Mouse (Mus musculus): ENCODE results near the gene Ip6k3. TPM values are rescaled to one million over a fixed set of nuclear protein-coding genes. Genes with fewer than 3 reads are reported as not detected.

Gene Ip6k3
- total RNA-seq, 1 experiment, result 0.27 TPM

DNA sequence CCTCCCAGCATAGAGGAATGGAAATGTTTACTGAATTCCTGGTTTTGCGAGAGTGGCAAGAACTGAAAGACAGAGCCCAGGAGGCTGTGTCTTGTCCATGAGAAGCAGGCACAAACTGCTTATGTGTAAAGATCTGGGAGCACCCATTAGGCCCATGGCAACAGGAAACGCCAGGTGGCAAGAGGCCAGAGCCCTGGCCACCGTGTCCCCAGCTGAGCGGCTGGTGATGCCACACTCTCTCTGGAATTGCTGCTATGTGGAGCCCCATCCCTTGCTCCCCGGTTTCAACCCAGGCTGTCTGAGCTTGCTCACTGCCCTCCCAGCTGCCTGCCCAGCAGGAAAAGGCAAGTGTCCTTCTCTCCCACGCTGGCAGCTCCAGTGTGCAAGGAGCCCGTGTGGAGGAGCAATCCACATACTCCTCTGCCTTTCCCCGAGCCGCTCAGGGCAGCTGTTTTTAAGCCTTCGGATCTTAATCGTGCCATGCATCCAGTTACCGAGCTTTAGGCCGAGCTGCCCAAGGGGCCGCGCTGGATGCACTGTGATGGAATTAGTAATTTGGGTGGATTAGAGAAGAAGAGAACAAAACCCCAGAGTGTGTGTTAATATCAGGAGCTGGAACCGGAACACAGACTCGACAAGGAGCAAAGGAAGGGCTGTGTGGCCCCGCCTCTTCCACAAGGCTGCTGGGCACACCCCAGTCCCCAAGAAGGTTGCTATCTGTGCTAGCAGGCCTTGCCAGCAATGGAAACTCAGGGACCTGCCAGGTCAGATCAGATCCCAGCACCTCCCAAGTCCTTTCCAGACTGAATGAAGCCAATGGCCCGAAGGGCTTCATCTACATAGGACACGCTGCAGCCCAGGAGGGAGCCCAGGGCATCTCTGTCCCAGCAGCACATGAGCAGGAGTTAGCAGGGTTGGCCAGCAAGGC lies 26.9 kb upstream of the Ip6k3 start:
- H3K4me1 ChIP-seq (ENCODE audit: control insufficient read depth in 2 of 2, insufficient read depth in 2 of 2, low read length in 2 of 2, poor library complexity in 1 of 2), result peaks cover 0 to 2% of the 10 kb centered on the region in 2 experiments; a peak in 1 of 4 replicates
- no peak for DNase-seq (ENCODE audit: low read depth, low spot score)

DNA sequence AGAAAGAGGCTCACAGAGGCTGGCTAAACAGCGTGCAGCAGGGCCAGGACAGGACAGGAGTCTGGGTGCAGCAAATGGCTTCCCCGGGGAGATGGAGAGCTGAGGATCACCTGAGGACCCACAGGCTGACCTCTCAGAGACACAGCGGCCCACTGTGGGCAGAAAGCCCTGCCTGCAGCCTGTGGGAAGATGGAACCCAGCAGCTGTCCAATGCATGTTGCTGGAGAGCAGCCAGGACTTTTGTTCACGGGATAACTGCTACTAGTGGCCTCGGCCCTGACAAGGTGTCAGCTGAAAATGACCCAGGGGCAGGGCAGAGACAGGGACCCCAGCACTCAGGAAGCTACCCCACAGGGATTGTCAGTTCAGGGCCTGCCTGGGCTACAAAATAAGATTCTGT lies 24.2 kb upstream of the Ip6k3 start:
- Histone ChIP-seq H3K4me1 (ENCODE audit: control insufficient read depth in 2 of 2, insufficient read depth in 2 of 2, low read length in 2 of 2, poor library complexity in 1 of 2) (peaks cover 0 to 2% of the 10 kb centered on the region in 2 experiments; a peak in 1 of 4 replicates), H3K9me3 (ENCODE audit: control insufficient read depth, insufficient read depth, low read depth, low read length) (no peaks in the 10 kb centered on the region), H3K4me3 (ENCODE audit: insufficient read depth in 1 of 2, low read depth in 1 of 2, low read length in 2 of 2, poor library complexity in 1 of 2, severe bottlenecking in 1 of 2) (no peak overlapping the region), H3K27ac (ENCODE audit: insufficient read depth, low read depth, low read length, poor library complexity, severe bottlenecking) (no peak overlapping the region), H3K36me3 (ENCODE audit: control insufficient read depth, insufficient read depth, low read length, poor library complexity, severe bottlenecking) (peaks cover 30% of the 10 kb centered on the region; the same call in 1 of the 2 replicates), H3K9ac (ENCODE audit: insufficient read depth, low read depth, low read length, poor library complexity, severe bottlenecking) (no peak overlapping the region)
- in situ Hi-C loops (cut with MboI; ENCODE audit: low sequenced_read_pairs in 2 of 2, unreplicated experiment in 2 of 2), result loop anchor here in 1 of 2 experiments (25.0 kb wide), 1 partner anchor 320 kb away; the partner anchor contains the start of gene Grm4
- TF ChIP-seq ZNF384 (IDR thresholded peaks at IDR 0.05; ENCODE audit: low read depth, low read length) (no peak), ZC3H11A (IDR thresholded peaks at IDR 0.05; ENCODE audit: borderline replicate concordance, low read depth, low read length) (no peak), MAFK (IDR thresholded peaks at IDR 0.05; ENCODE audit: insufficient read depth, low read depth, low read length) (no peak), CHD2 (IDR thresholded peaks at IDR 0.05; ENCODE audit: low read depth, low read length) (no peak), HCFC1 (IDR thresholded peaks at IDR 0.05; ENCODE audit: borderline replicate concordance, insufficient read depth, low read length) (no peak)
- DNase-seq (ENCODE audit: low read depth, low spot score), result no peak

More for the DNA sequence above, 26.9 kb upstream of the Ip6k3 start:
- Histone ChIP-seq H3K27ac (ENCODE audit: insufficient read depth, low read depth, low read length, poor library complexity, severe bottlenecking) (no peak overlapping the region), H3K9ac (ENCODE audit: insufficient read depth, low read depth, low read length, poor library complexity, severe bottlenecking) (no peak overlapping the region), H3K36me3 (ENCODE audit: control insufficient read depth, insufficient read depth, low read length, poor library complexity, severe bottlenecking) (peaks cover 35% of the 10 kb centered on the region; the same call in 1 of the 2 replicates), H3K9me3 (ENCODE audit: control insufficient read depth, insufficient read depth, low read depth, low read length) (no peaks in the 10 kb centered on the region), H3K4me3 (ENCODE audit: insufficient read depth in 1 of 2, low read depth in 1 of 2, low read length in 2 of 2, poor library complexity in 1 of 2, severe bottlenecking in 1 of 2) (no peak overlapping the region)
- in situ Hi-C loops (cut with MboI; ENCODE audit: low sequenced_read_pairs in 2 of 2, unreplicated experiment in 2 of 2), result loop anchor here in 1 of 2 experiments (25.0 kb wide), 1 partner anchor 318 kb away; the partner anchor contains the start of gene Grm4
- TF ChIP-seq MAFK (IDR thresholded peaks at IDR 0.05; ENCODE audit: insufficient read depth, low read depth, low read length) (no peak), ZC3H11A (IDR thresholded peaks at IDR 0.05; ENCODE audit: borderline replicate concordance, low read depth, low read length) (no peak), ZNF384 (IDR thresholded peaks at IDR 0.05; ENCODE audit: low read depth, low read length) (no peak), HCFC1 (IDR thresholded peaks at IDR 0.05; ENCODE audit: borderline replicate concordance, insufficient read depth, low read length) (no peak), CHD2 (IDR thresholded peaks at IDR 0.05; ENCODE audit: low read depth, low read length) (no peak)

DNA sequence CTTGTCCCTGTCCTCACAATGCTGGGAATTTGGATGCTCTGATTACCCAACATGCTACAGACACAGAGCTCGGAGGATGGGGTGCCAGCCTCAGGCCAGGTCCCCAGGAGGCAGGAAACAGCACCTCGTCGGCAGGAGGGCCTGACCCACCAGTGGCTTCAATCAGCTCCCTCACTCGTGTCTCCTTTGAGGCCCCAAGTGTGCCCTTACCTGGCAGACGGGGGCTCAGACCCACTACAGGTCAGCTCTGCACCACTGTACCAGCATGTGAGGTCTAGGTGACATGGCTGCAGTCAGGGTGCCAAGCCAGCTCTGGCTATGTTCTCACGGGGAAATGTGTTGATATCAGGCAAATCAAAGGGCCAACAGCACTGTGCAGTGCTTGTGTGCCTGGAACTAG lies 23.6 kb upstream of the Ip6k3 start:
- in situ Hi-C loops (cut with MboI; ENCODE audit: low sequenced_read_pairs in 2 of 2, unreplicated experiment in 2 of 2), result loop anchor here in 1 of 2 experiments (25.0 kb wide), 1 partner anchor 321 kb away; the partner anchor contains the start of gene Grm4
- Histone ChIP-seq H3K4me1 (ENCODE audit: control insufficient read depth in 2 of 2, insufficient read depth in 2 of 2, low read length in 2 of 2, poor library complexity in 1 of 2) (peaks cover 0 to 2% of the 10 kb centered on the region in 2 experiments; a peak in 1 of 4 replicates), H3K9me3 (ENCODE audit: control insufficient read depth, insufficient read depth, low read depth, low read length) (no peaks in the 10 kb centered on the region), H3K27ac (ENCODE audit: insufficient read depth, low read depth, low read length, poor library complexity, severe bottlenecking) (no peak overlapping the region), H3K4me3 (ENCODE audit: insufficient read depth in 1 of 2, low read depth in 1 of 2, low read length in 2 of 2, poor library complexity in 1 of 2, severe bottlenecking in 1 of 2) (no peak overlapping the region), H3K9ac (ENCODE audit: insufficient read depth, low read depth, low read length, poor library complexity, severe bottlenecking) (no peak overlapping the region), H3K36me3 (ENCODE audit: control insufficient read depth, insufficient read depth, low read length, poor library complexity, severe bottlenecking) (peaks cover 30% of the 10 kb centered on the region; the same call in 1 of the 2 replicates)
- DNase-seq (ENCODE audit: low read depth, low spot score), result no peak
- TF ChIP-seq HCFC1 (IDR thresholded peaks at IDR 0.05; ENCODE audit: borderline replicate concordance, insufficient read depth, low read length) (no peak), ZNF384 (IDR thresholded peaks at IDR 0.05; ENCODE audit: low read depth, low read length) (no peak), CHD2 (IDR thresholded peaks at IDR 0.05; ENCODE audit: low read depth, low read length) (no peak), MAFK (IDR thresholded peaks at IDR 0.05; ENCODE audit: insufficient read depth, low read depth, low read length) (no peak), ZC3H11A (IDR thresholded peaks at IDR 0.05; ENCODE audit: borderline replicate concordance, low read depth, low read length) (no peak)

DNA sequence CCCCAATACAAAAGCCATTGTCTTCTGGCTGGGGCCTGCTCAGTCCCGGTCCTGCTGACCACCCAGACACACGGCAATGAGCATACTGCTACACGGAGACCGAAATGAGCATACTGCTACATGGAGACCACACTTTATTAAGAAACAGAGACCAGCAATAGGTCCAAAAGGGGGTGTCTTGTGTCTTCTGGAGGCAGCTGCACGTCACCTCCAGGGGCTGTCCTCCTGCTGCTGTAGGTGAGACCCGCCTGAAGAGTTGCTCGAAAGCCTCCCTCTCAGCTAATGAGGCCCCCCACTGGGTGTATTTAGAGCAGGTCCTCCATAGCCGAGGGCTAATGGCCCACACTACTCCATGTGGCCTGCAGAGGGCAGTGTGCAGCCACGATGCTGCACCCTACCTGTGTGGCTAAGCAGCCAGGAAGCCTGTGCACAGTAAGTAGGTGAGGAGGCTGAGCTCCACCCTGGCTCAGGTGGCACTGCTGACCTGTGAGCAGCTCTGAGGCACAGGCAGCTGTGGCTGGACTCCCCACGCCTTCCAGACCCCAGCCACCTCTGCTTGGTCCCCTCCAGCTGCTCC lies 22.1 kb upstream of the Ip6k3 start:
- Histone ChIP-seq H3K36me3 (ENCODE audit: control insufficient read depth, insufficient read depth, low read length, poor library complexity, severe bottlenecking) (peaks cover 30% of the 10 kb centered on the region; the same call in 1 of the 2 replicates), H3K4me1 (ENCODE audit: control insufficient read depth in 2 of 2, insufficient read depth in 2 of 2, low read length in 2 of 2, poor library complexity in 1 of 2) (peaks cover 0 to 2% of the 10 kb centered on the region in 2 experiments; a peak in 1 of 4 replicates), H3K4me3 (ENCODE audit: insufficient read depth in 1 of 2, low read depth in 1 of 2, low read length in 2 of 2, poor library complexity in 1 of 2, severe bottlenecking in 1 of 2) (no peak overlapping the region), H3K9ac (ENCODE audit: insufficient read depth, low read depth, low read length, poor library complexity, severe bottlenecking) (no peak overlapping the region), H3K27ac (ENCODE audit: insufficient read depth, low read depth, low read length, poor library complexity, severe bottlenecking) (no peak overlapping the region), H3K9me3 (ENCODE audit: control insufficient read depth, insufficient read depth, low read depth, low read length) (no peaks in the 10 kb centered on the region)
- peak; percentile 35; the same call in 1 of the 2 replicates for TF ChIP-seq ZC3H11A (IDR thresholded peaks at IDR 0.05; ENCODE audit: borderline replicate concordance, low read depth, low read length)
- no peak for TF ChIP-seq HCFC1 (IDR thresholded peaks at IDR 0.05; ENCODE audit: borderline replicate concordance, insufficient read depth, low read length)
- DNase-seq (ENCODE audit: low read depth, low spot score), result peak; percentile 79
- in situ Hi-C loops (cut with MboI; ENCODE audit: low sequenced_read_pairs in 2 of 2, unreplicated experiment in 2 of 2), result loop anchor here in 1 of 2 experiments (25.0 kb wide), 1 partner anchor 323 kb away; the partner anchor contains the start of gene Grm4

All from ES-E14 (cell line).